Mouse (Mus musculus): ENCODE measurements around the gene Pitpnc1.

- no peak for TF ChIP-seq CTCF (IDR thresholded peaks at IDR 0.05; ENCODE audit: control insufficient read depth, insufficient read depth, insufficient read length)
- no peak for TF ChIP-seq CEBPB (IDR thresholded peaks at IDR 0.05; ENCODE audit: low read depth)
- no peak for TF ChIP-seq FOSL1 (IDR thresholded peaks at IDR 0.05; ENCODE audit: insufficient read depth, low read length, poor library complexity, severe bottlenecking)
These were observed 170.3 kb downstream of the Pitpnc1 start for GRCm38 (mm10) chr11:107300235-107300634.

All from C2C12 (cell line).